Mouse (Mus musculus) activated CD4-positive, CD25-positive, alpha-beta regulatory T cell (primary cell): Measurements from ENCODE around the gene Ppfibp1. TPM values are rescaled to one million over a fixed set of nuclear protein-coding genes. Genes with fewer than 3 reads are reported as not detected.

Source experiments
- polyA plus RNA-seq, 2 experiments: library from polyadenylated mRNA; unstranded; fragments of 100-300 nt; shearing (Covaris generic); gene quantifications; one replicate each; pipeline ENCODE4 v1.2.1; 2017

The Ppfibp1 gene
- polyA plus RNA-seq, result 10 to 100 TPM; 10.4 to 14.0 TPM

DNA sequence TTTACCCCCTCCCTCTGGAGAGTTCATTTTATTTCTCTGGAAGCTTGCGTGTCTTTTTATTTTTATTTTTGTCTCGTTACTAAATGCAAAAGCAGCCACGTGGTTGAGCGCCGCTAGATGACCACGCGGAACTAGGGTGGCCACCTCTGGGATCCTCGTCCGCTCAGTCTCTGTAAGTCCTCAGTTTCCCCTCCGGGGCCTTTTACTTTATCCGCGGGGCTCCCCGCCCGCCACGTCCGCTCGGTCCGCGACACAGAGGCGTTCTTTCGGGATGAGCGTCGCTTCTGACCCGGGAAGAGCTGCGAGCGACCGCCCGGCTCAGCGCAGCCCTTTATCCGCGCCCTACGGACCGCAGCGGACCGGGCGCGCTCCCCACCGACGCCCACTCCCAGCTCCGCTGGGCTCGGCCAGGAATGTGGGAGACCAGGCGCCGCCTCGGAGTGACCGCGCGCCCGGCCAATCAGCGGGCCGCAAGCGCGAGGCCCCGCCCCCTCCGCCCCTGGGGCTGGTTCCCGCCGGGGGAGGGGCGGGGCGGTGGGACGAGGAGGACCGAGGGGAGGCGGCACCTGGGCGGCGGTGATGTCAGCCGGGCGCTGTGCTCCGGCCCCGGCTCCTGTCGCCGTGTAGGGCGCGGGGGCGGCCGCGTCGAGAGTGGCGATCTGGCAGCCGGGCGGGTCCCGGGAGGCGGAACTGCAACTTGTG is at the start of gene Ppfibp1:
TSS of gene Ppfibp1 (plus strand) at position 530 of the 702 bp plus-strand sequence.

DNA sequence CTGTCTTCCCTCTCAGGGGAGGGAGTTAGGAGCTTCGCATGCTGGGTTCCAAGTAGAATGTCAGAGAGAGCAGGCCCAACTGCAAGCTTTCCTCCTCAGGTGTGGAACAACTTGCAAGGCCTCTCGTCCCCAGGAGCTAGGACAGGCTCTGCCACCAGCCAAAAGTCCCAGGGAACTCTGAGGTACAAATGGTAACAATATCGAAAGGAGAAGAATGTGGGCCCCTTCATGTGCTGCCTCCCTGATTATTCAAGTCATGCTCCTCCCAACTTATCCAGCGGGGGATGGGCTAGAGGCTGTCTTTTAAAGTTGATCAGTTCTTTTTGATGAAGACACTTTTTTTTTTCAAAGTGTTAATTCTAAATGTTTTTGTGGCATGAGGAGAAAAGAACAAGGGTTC is 38.2 kb upstream of the Ppfibp1 start, which contains the start of gene Smco2:
TSS of gene Smco2 (plus strand) at position 55 of the 400 bp plus-strand sequence.

DNA sequence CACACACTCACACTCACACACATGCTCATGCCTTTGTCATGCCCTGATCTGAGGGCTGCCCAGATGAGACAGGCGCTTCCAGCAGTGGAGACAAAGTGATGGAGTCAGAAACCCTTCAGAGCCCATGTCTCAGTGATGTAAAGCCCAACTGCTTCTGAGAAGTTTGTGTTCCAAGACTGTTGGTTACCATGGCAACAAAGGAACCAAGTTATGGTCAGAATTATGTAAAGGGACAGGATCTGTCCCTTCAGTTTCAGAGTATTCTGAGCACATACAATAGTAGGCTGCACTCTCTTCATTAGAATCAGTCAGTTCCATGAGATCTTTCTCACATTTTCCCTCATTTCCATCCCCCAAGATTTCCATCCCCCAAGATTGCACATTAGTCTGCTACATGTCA is 66.0 kb downstream of the Ppfibp1 start, which contains the start of gene 1700034J05Rik:
TSS of gene 1700034J05Rik (minus strand) at position 165 of the 400 bp plus-strand sequence.

DNA sequence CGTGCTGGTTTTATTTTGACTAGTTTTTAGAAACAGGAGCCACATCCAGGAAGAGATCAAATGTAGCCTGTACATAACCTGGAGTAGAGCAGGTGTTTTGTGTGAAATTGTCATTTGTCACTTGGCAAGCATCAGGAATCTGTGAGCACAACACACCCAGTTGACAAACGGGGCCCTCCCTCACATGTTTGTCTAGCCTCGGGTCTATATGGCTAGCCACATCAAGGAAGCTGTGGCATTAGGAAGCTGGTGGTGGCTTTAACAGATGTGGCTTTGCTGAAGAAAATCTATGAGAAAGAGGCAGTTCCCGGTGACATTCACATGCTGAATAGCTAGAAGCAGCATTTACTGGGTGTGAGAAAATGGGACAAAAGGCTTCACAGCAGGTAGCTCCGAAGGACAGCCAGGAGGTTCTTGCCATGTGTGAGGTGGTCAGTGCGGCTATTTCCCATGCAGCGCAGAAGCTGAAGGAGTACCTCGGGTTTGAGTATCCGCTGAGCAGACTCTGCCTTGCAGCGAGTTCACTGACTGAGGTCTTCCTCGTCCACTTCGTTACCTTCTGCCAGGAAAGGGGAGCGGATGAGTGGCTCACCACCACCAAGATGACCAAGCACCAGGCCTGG is 144.1 kb downstream of the Ppfibp1 start, which contains the start of gene Rep15:
TSS of gene Rep15 (plus strand) at position 282 of the 623 bp plus-strand sequence.

DNA sequence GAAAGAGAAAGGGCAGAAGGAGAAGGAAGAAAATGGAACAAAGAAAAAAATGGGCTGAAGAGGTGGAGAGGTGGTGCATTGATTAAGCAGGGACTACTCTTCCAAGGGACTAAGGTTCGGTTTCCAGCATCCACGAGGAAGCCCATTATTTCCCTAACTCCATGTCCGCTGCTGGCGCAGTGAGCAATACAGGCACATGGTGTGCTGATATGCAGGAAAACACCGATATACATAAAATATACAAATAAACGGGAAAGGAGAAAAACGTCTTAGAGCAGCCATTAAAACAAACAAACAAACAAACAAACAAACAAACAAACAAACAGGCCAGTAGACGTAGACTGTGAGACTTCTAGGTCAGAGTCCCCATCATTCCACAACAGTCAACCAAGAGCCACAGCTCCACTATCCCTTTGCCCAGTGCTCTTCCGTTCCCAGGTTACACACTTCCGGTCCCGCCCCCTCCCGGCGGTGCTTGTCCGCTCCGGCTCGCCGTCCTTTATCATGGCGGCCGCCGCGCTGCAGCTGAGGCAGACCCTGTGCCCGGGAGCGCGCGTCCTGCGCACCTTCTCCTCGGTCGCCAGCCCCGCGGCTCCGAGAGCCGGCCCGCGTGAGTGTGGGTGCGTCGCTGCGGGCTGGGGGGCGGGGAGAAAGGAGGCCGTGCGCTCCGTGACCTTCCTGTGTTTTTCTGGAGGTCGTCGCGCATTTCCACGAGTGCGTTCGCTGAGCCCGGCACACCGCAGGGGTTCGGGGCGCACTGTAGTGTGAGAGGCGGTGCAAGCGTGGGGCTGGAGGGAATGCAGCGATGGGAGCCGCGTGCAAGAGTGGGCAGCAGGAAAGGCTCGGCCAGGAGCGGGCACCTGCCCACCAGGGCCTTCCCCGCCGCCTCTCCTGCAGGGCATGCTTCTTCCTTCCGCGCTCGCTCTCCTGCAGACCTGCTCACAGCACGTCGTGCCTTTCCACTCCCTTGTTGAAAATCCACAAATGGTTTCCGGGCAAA is 154.3 kb downstream of the Ppfibp1 start, which contains the start of gene Mrps35:
TSS of gene Mrps35 (plus strand) at position 474 of the 1,000 bp plus-strand sequence.

Other genes starting within 250 kb of the Ppfibp1 start
- 10 to 100 TPM; 80.1 to 81.1 TPM for gene Med21, start 245.9 kb upstream of the Ppfibp1 start, polyA plus RNA-seq
- 10 to 100 TPM; 19.0 to 28.6 TPM for gene Tm7sf3, start 245.7 kb upstream of the Ppfibp1 start, polyA plus RNA-seq
- gene Stk38l, start 163.5 kb upstream of the Ppfibp1 start, polyA plus RNA-seq, result 10 to 100 TPM in 1 of 2 experiments, 1 to 10 TPM in 1; 5.5 to 13.2 TPM
- gene Arntl2, start 92.4 kb upstream of the Ppfibp1 start, polyA plus RNA-seq, result under 1 TPM; 0.21 to 0.47 TPM
- not detected for gene Smco2, start 38.4 kb upstream of the Ppfibp1 start, polyA plus RNA-seq
- not detected for gene 1700034J05Rik, start 65.9 kb downstream of the Ppfibp1 start, polyA plus RNA-seq
- gene Rep15, start 144.1 kb downstream of the Ppfibp1 start, polyA plus RNA-seq, result under 1 TPM in 1 of 2 experiments, not detected in 1; 0.49 TPM
- 100 to 1,000 TPM; 105 to 124 TPM for gene Mrps35, start 154.3 kb downstream of the Ppfibp1 start, polyA plus RNA-seq
- under 1 TPM in 1 of 2 experiments, not detected in 1; 0.43 TPM for gene Mansc4, start 198.5 kb downstream of the Ppfibp1 start, polyA plus RNA-seq
- 10 to 100 TPM in 1 of 2 experiments, 1 to 10 TPM in 1; 9.5 to 12.1 TPM for gene Klhl42, start 202.9 kb downstream of the Ppfibp1 start, polyA plus RNA-seq